Mouse (Mus musculus) kidney, postnatal 0 days (tissue): ENCODE results near the gene Gna13. TPM values are rescaled to one million over a fixed set of nuclear protein-coding genes. Genes with fewer than 3 reads are reported as not detected.
A peak's percentile ranks its signal among the peaks of the same experiment; 100 is the strongest.

Experiments used
- ATAC-seq: fragments of 200-750 bp; cut with Nextera tagmentation; replicated peaks from 2 replicates; pipeline ENCODE4 v1.8.0; 2017; ENCODE audit warnings: low read depth, moderate number of reproducible peaks, moderate TSS enrichment, moderate library complexity; ENCODE audit not compliant: low FRiP score
- DNase-seq: peaks from one replicate; pipeline ENCODE4 v3.0.0-alpha.2; 2016; ENCODE audit warnings: low spot score
- H3K27ac ChIP-seq: fragments of 300-500 bp; sonication (generic); 2 replicates; pipeline ENCODE4 v1.5.1; 2014; ENCODE audit warnings: mild to moderate bottlenecking
- H3K27me3 ChIP-seq: fragments of 300-500 bp; sonication (generic); 2 replicates; pipeline ENCODE4 v1.6.1; 2014; ENCODE audit warnings: low read length, mixed read lengths; ENCODE audit not compliant: insufficient read depth
- H3K36me3 ChIP-seq: fragments of 300-500 bp; sonication (generic); 2 replicates; pipeline ENCODE4 v1.6.1; 2014; ENCODE audit warnings: low read length, mixed read lengths; ENCODE audit not compliant: insufficient read depth
- H3K4me1 ChIP-seq: fragments of 300-500 bp; sonication (generic); replicated peaks from 2 replicates; pipeline ENCODE4 v1.6.1; 2014; ENCODE audit warnings: antibody characterized with exemption, low read length, mixed read lengths; ENCODE audit not compliant: insufficient read depth
- H3K4me2 ChIP-seq: fragments of 300-500 bp; sonication (generic); 2 replicates; pipeline ENCODE4 v1.6.1; 2014; ENCODE audit warnings: mild to moderate bottlenecking, low read length, moderate library complexity, mixed read lengths
- H3K4me3 ChIP-seq: fragments of 300-500 bp; sonication (generic); replicated peaks from 2 replicates; pipeline ENCODE4 v1.5.1; 2014; ENCODE audit warnings: low read depth, low read length
- H3K9ac ChIP-seq: fragments of 300-500 bp; sonication (generic); 2 replicates; pipeline ENCODE4 v1.6.1; 2014; ENCODE audit warnings: low read depth, low read length
- H3K9me3 ChIP-seq: fragments of 300-500 bp; sonication (generic); replicated peaks from 2 replicates; pipeline ENCODE4 v1.6.1; 2016; ENCODE audit warnings: low read length, inconsistent platforms, mixed read lengths
- CTCF ChIP-seq: IDR thresholded peaks from 2 replicates; pipeline ENCODE4 v1.5.1; 2016; ENCODE audit warnings: antibody characterized with exemption, low read depth, mild to moderate bottlenecking, moderate library complexity
- WGBS: fragments of 180-500 bp; shearing (Covaris S2); extraction: QIAGEN DNeasy Blood & Tissue Kit; methylation state at CpG from one replicate; pipeline ENCODE4 v1.1.7; 2014; 5-methylcytosine and 5-hydroxymethylcytosine counted together
- polyA plus RNA-seq: library from polyadenylated mRNA; unstranded; fragments of >200 nt; fragmentation: Nextera tagmentation; extraction: Ambion mirVana; gene quantifications from 2 replicates; pipeline ENCODE4 v1.2.1, GENCODE M21; 2015

Gna13 gene
- polyA plus RNA-seq, 1 experiment from 2014 or later, result 36.2 TPM

DNA sequence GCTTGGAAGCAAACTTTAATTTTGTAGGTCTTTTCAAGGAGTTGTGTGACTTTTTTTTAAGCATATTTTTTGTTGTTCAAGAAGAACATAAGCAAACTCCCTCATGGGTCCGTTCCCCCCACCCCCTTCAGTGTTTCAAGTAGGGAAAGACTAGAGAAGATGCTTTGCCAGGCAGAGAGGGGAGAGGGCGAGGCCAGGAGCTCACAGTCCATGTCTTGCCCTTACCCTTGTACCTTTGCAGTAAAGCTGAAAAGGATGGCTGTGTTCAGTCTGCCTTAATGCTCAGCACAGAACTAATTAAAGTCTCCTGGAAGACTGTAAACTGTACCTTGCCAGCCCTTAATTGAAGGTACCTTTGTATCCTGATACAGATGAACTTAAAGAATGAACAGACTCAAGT is 1.7 kb downstream of the Gna13 start:
- ATAC-seq (no peak), DNase-seq (no peak)
- H3K9ac ChIP-seq, result no peak overlapping the region
- peaks cover 4% of the 10 kb centered on the region; the same call in 1 of the 2 replicates for H3K36me3 ChIP-seq
- WGBS, result 54% methylated on average over 2 of the region's 2 CpGs
- 0 out of 2 replicates have a peak overlapping the region, but pooled peaks have one; percentile 5 for H3K4me3 ChIP-seq
- H3K9me3 ChIP-seq, result no peaks in the 10 kb centered on the region
- peaks cover 30% of the 10 kb centered on the region for H3K4me1 ChIP-seq
- peak overlapping the region; percentile 77 for H3K4me2 ChIP-seq
- H3K27me3 ChIP-seq, result no peaks in the 10 kb centered on the region
- H3K27ac ChIP-seq, result no peak overlapping the region
- no peak for TF ChIP-seq CTCF

DNA sequence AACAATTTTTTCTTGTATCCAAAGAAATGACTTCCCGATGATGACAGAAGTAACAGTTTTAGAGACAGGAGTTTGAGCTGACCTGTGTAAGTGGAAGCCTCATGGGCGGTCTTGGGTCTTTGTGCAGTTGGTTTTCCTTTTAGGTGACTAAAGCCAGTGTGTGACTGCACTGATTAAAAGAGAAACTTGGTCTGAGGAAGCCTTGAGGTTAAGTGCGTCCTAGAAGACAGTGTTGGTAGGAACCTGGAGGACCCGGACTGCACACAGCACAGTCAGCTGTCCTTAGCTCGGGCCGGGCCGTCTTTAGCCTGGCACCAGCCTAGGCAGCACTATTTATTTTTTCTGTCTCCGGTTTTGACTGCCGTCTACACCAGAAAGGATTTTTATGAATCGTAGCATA is 2.2 kb downstream of the Gna13 start:
- Histone ChIP-seq H3K27me3 (no peaks in the 10 kb centered on the region), H3K4me1 (peaks cover 30% of the 10 kb centered on the region), H3K4me2 (peak overlapping the region; percentile 77), H3K9ac (peak overlapping the region; percentile 6; the same call in 1 of the 2 replicates), H3K9me3 (no peaks in the 10 kb centered on the region), H3K4me3 (no peak overlapping the region), H3K27ac (0 out of 2 replicates have a peak overlapping the region, but pooled peaks have one; percentile 8), H3K36me3 (peaks cover 4% of the 10 kb centered on the region; the same call in 1 of the 2 replicates)
- DNase-seq (no peak), ATAC-seq (no peak)
- no peak for TF ChIP-seq CTCF
- WGBS, result 77% methylated on average over 10 of the region's 10 CpGs

DNA sequence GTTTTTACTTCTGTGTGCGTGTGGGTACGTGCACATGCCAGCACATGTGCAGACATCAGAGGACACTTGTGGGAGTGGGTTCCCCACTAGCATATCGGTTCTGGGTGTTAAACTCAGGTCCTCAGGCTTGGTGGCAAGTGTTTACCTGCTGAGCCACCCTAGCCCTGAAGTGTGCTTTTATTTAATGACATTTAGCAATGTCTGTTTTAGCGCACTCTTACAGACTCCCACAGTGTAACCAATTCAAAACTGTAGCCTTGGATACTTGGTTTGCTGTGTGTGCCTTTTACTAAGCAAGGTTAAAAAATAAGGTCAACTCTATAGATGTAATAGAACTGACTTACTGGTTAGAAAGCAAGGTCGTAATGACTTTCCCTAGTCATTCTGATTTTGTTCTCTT is 3.2 kb downstream of the Gna13 start:
- no peaks in the 10 kb centered on the region for H3K27me3 ChIP-seq
- no peak overlapping the region for H3K4me2 ChIP-seq
- peaks cover 30% of the 10 kb centered on the region for H3K4me1 ChIP-seq
- ATAC-seq, result no peak
- 0 out of 2 replicates have a peak overlapping the region, but pooled peaks have one; percentile 6 for H3K9ac ChIP-seq
- no peaks in the 10 kb centered on the region for H3K9me3 ChIP-seq
- TF ChIP-seq CTCF, result no peak
- DNase-seq, result no peak
- peaks cover 4% of the 10 kb centered on the region; the same call in 1 of the 2 replicates for H3K36me3 ChIP-seq
- no peak overlapping the region for H3K27ac ChIP-seq
- no peak overlapping the region for H3K4me3 ChIP-seq
- WGBS, result 93% methylated on average over 5 of the region's 5 CpGs

DNA sequence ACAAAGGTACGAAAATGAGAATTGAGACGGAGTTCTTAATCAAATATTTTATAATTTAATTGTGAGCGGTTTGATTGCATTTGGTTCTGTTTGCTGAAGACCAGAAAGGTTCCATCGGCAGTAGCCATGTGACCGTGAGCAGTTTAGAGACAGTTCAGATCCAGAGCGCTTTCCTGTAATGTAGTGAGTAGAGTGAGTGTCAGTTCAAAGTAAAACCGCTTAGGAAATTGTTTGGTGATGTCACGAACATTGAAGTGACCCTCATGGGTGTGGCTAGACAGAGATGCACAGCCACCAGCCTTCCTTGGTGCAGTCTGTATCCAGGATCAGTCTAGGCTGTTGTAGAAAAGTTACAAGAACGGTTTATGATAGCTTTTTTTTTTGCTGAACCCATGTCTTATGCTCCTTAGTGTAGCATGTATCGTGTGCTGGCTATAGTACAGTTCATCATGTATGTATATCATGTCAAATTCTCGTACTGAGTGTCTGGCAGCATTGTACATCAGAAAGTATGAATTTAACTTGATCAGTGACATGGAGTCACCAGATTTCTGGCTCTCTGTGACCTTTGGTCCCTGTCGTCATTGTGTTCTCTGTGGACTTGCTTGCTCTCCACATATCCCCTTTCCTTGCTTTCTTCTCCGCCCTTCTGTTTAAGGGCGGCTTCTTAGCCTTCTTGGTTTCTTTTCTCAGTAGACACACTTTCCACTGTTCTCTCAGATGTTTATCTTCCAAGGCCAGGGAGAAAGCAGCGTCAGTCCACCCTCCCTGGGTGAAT is 4.4 kb downstream of the Gna13 start:
- H3K4me2 ChIP-seq, result 0 out of 2 replicates have a peak overlapping the region, but pooled peaks have one; percentile 21
- DNase-seq (no peak), ATAC-seq (no peak)
- no peak overlapping the region for H3K4me3 ChIP-seq
- no peaks in the 10 kb centered on the region for H3K9me3 ChIP-seq
- H3K4me1 ChIP-seq, result peaks cover 25% of the 10 kb centered on the region
- H3K9ac ChIP-seq, result peak overlapping the region; percentile 28; the same call in 1 of the 2 replicates
- H3K36me3 ChIP-seq, result peaks cover 4% of the 10 kb centered on the region; the same call in 1 of the 2 replicates
- TF ChIP-seq CTCF, result no peak
- H3K27ac ChIP-seq, result 0 out of 2 replicates have a peak overlapping the region, but pooled peaks have one; percentile 50
- no peaks in the 10 kb centered on the region for H3K27me3 ChIP-seq
- WGBS, result 68% methylated on average over 15 of the region's 15 CpGs

DNA sequence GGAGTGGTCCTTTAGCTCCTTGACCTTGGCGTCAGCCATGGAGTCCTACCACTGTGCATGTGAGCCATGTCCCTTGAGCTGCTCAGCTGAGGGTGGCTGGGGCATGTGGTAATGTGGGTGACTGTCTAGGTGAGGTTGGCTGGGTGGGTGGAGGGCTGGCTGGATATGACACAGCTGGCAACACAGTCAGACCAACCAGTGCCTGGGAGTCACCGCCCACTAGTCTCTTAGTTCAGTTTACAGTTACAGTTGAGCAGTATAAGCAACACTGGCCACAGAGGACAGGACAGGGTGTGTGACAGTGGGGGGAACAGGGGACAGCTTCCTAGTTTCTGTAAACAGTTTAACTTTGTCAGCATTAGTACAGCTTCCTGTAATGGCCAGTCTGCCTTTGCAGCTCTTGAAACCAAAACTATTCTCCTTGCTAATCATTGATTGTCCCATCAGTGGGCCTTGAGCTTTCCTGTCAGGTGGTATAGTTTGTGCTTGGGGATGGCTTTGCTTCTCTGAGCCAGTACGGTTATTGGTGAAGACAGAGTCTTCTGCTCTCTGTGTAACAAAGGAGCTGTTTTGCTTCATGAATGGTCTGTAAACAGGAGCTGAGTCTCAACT is 6.5 kb downstream of the Gna13 start:
- Histone ChIP-seq H3K36me3 (peaks cover 4% of the 10 kb centered on the region; the same call in 1 of the 2 replicates), H3K9ac (no peak overlapping the region), H3K9me3 (no peaks in the 10 kb centered on the region), H3K27ac (no peak overlapping the region), H3K4me2 (no peak overlapping the region), H3K4me1 (peaks cover 25% of the 10 kb centered on the region), H3K4me3 (no peak overlapping the region), H3K27me3 (no peaks in the 10 kb centered on the region)
- 79% methylated on average over 3 of the region's 3 CpGs for WGBS
- ATAC-seq, result peak; percentile 37
- TF ChIP-seq CTCF, result no peak
- DNase-seq, result no peak

DNA sequence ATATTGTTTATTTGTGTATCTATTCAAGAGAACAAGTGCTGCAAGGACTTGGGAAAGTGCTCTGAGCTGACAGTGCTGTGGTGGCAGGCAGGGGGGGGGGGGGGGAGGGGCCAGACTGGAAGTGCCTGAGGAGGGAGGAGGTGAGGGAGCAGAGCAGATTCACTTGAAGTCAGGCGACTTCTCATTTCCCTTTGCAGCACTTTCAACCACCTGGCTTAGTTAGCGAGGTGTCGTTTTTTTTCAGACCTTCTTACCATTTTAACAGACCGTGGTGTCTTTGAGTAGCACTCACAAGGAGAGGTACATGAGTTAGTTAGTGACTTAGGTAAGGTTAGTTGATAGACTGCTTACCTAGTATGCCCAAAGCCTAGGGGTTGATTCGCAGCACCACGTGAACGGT is 12.8 kb downstream of the Gna13 start:
- Histone ChIP-seq H3K4me3 (no peak overlapping the region), H3K27ac (no peak overlapping the region), H3K9ac (no peak overlapping the region), H3K9me3 (no peaks in the 10 kb centered on the region), H3K4me1 (peaks cover 16% of the 10 kb centered on the region; the same call in 1 of the 2 replicates), H3K36me3 (no peaks in the 10 kb centered on the region), H3K4me2 (no peak overlapping the region), H3K27me3 (no peaks in the 10 kb centered on the region)
- DNase-seq, result no peak
- 76% methylated on average over 7 of the region's 7 CpGs for WGBS
- no peak for ATAC-seq
- TF ChIP-seq CTCF, result no peak
